Mouse (Mus musculus) myocyte (in vitro differentiated cells): ENCODE results near the gene Fez2. TPM values are rescaled to one million over a fixed set of nuclear protein-coding genes. Genes with fewer than 3 reads are reported as not detected.

Source experiments
- H3K27me3 ChIP-seq: one replicate; pipeline ENCODE4 v1.6.1; 2011; ENCODE audit not compliant: control insufficient read depth, insufficient read depth, insufficient read length
- H3K36me3 ChIP-seq: one replicate; pipeline ENCODE4 v1.6.1; 2011; ENCODE audit not compliant: control insufficient read depth, insufficient read depth
- H3K4me2 ChIP-seq: one replicate; pipeline ENCODE4 v1.6.1; 2011; ENCODE audit warnings: low read depth, control low read depth
- H3K4me3 ChIP-seq: one replicate; pipeline ENCODE4 v1.5.1; 2011; ENCODE audit warnings: mild to moderate bottlenecking, control low read depth, moderate library complexity
- H3K79me2 ChIP-seq: one replicate; pipeline ENCODE4 v1.6.1; 2011; ENCODE audit not compliant: control insufficient read depth, insufficient read depth
- H3ac ChIP-seq: one replicate; pipeline ENCODE4 v1.6.1; 2011; ENCODE audit not compliant: control insufficient read depth, insufficient read length
- CEBPB ChIP-seq: IDR thresholded peaks from 2 replicates; pipeline ENCODE4 v1.6.1; 2011; ENCODE audit warnings: mild to moderate bottlenecking, moderate library complexity; ENCODE audit not compliant: poor library complexity, insufficient read depth, severe bottlenecking
- E2F4 ChIP-seq: IDR thresholded peaks from one replicate; pipeline ENCODE4 v1.6.1; 2011; ENCODE audit warnings: mild to moderate bottlenecking, control low read depth, moderate library complexity; ENCODE audit not compliant: insufficient read depth
- MAX ChIP-seq: IDR thresholded peaks from one replicate; pipeline ENCODE4 v1.6.1; 2011; ENCODE audit warnings: low read depth, mild to moderate bottlenecking, control low read depth
- MYOD1 ChIP-seq, 3 experiments: IDR thresholded peaks; one replicate each; pipeline ENCODE4 v1.6.1; 2011; ENCODE audit warnings: control low read depth in 2 of 3, low read depth in 2 of 3, mild to moderate bottlenecking in 2 of 3, moderate library complexity in 1 of 3; ENCODE audit not compliant: insufficient read length in 2 of 3, control insufficient read depth in 1 of 3
- MYOG ChIP-seq, 3 experiments: IDR thresholded peaks; one replicate each; pipeline ENCODE4 v1.6.1; 2011; ENCODE audit warnings: control low read depth in 2 of 3, low read depth in 2 of 3, mild to moderate bottlenecking in 2 of 3; ENCODE audit not compliant: insufficient read length in 2 of 3, control insufficient read depth in 1 of 3, insufficient read depth in 1 of 3
- POLR2A ChIP-seq: IDR thresholded peaks from one replicate; pipeline ENCODE4 v1.6.1; 2011; ENCODE audit warnings: low read depth, mild to moderate bottlenecking, control low read depth, moderate library complexity; ENCODE audit not compliant: insufficient read length
- POLR2AphosphoS2 ChIP-seq: IDR thresholded peaks from one replicate; pipeline ENCODE4 v1.6.1; 2011; ENCODE audit warnings: low read depth, control low read depth; ENCODE audit not compliant: insufficient read length
- REST ChIP-seq: IDR thresholded peaks from one replicate; pipeline ENCODE4 v1.6.1; 2011; ENCODE audit warnings: mild to moderate bottlenecking, control low read depth, moderate library complexity; ENCODE audit not compliant: insufficient read depth, insufficient read length
- SRF ChIP-seq: IDR thresholded peaks from one replicate; pipeline ENCODE4 v1.6.1; 2011; ENCODE audit warnings: low read depth; ENCODE audit not compliant: control insufficient read depth, insufficient read length
- TCF12 ChIP-seq: IDR thresholded peaks from one replicate; pipeline ENCODE4 v1.6.1; 2011; ENCODE audit warnings: mild to moderate bottlenecking, control low read depth; ENCODE audit not compliant: poor library complexity, insufficient read depth, severe bottlenecking
- TCF3 ChIP-seq: IDR thresholded peaks from one replicate; pipeline ENCODE4 v1.6.1; 2011; ENCODE audit warnings: low read depth, control low read depth; ENCODE audit not compliant: insufficient read length
- USF1 ChIP-seq: IDR thresholded peaks from one replicate; pipeline ENCODE4 v1.6.1; 2011; ENCODE audit warnings: low read depth, mild to moderate bottlenecking, control low read depth, moderate library complexity
- polyA plus RNA-seq: library from polyadenylated mRNA; unstranded; fragments of >200 nt; fragmentation: generic; extraction: Trizol; gene quantifications from one replicate; pipeline ENCODE4 v1.2.1, GENCODE M21; 2012; ENCODE audit warnings: missing spikeins

Fez2 gene
- polyA plus RNA-seq, 1 experiment = 19.0 TPM

DNA sequence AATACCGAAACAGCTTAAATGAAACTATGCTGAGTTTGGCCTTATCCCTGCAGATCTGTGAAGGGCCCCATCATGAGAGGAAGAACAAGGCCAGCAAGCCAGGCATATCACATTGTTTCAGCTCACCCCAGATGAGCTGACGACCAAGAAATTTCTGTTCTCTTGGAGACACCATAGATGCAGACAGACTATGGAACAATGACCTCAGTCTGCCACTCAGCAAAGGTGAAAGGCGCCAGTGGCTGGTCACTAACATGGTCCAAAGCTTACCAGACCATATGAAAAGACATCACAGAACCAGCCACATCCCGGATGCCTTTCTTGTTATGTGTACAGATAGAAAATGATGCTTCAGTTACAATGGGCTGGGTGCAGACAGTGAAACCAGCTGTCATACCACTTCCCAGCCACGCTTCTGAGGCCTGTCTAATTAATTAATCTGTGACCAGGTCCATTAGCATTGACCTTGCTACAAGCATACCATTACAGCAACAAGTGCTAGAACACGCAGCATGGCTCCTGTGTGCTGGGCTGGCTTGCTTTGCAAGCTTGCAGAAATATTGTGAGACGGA, 92.1 kb downstream of the Fez2 start:
- Histone ChIP-seq H3K79me2 (no peaks in the 10 kb centered on the region), H3ac (no peak overlapping the region), H3K4me3 (no peak overlapping the region), H3K4me2 (no peak overlapping the region), H3K36me3 (no peaks in the 10 kb centered on the region), H3K27me3 (no peaks in the 10 kb centered on the region)
- TF ChIP-seq E2F4 = no peak
- TF ChIP-seq POLR2AphosphoS2 = no peak
- TF ChIP-seq MYOG (IDR thresholded peaks at IDR 0.05; ENCODE audit: control insufficient read depth in 1 of 3, insufficient read depth in 1 of 3, insufficient read length in 2 of 3, low read depth in 2 of 3) = no peak
- no peak for TF ChIP-seq REST
- no peak for TF ChIP-seq MYOD1 (IDR thresholded peaks at IDR 0.05; ENCODE audit: control insufficient read depth in 1 of 3, insufficient read length in 2 of 3, low read depth in 2 of 3)
- no peak for TF ChIP-seq TCF12
- TF ChIP-seq POLR2A = no peak

DNA sequence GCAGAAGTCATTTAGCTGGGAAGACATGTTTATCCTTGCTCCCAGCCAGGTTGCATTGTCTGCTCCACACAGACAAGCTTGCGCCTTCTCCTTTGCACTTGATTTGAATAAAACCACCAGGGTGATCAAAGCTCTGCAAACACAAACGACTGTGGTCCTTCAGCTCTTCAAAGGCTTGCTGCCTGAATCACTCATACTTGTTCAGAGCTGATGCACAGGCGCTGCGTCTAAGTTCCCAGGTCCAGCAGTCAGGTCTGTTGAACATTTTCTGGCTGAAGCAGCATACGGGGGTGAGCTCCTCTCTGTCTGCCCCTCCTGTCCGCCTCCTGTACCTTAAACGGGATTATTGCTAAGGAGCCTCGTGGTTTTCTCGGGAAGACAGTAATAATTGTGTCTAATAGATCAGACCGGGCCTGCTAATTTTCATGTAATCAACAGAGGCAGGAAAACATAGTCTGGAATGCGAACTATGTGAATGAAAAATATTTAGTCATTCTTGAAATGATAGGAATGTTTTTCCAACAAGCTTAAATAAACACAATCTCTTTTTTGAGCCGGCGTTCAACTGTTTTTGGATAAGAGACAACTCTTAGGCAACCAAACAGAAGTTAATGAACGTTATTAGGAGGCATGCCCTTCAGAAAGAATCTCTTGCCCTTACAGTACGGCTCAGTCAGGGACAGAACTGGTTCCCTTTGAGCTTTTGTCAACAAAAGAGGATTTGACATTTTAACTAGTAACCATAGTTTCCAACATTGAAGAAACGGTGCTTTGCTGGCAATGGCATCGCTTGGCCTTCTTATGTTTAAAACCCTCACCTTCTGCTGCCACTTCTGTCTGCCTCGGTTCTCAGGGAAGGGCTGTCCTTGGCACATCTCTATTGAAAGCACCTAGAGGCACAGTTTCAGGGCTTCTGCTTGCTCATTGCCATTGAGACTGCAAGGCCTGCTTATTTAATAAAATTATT, 95.3 kb downstream of the Fez2 start:
- Histone ChIP-seq H3K27me3 (no peaks in the 10 kb centered on the region), H3K79me2 (no peaks in the 10 kb centered on the region), H3K4me3 (no peak overlapping the region), H3K4me2 (peak overlapping the region; percentile 51), H3K36me3 (no peaks in the 10 kb centered on the region), H3ac (no peak overlapping the region)
- no peak for TF ChIP-seq POLR2A
- TF ChIP-seq MAX = no peak
- TF ChIP-seq SRF = no peak
- TF ChIP-seq MYOD1 (IDR thresholded peaks at IDR 0.05; ENCODE audit: control insufficient read depth in 1 of 3, insufficient read length in 2 of 3, low read depth in 2 of 3) = no peak
- no peak for TF ChIP-seq E2F4
- no peak for TF ChIP-seq REST
- TF ChIP-seq USF1 = no peak
- no peak for TF ChIP-seq POLR2AphosphoS2
- no peak for TF ChIP-seq MYOG (IDR thresholded peaks at IDR 0.05; ENCODE audit: control insufficient read depth in 1 of 3, insufficient read depth in 1 of 3, insufficient read length in 2 of 3, low read depth in 2 of 3)
- no peak for TF ChIP-seq TCF12
- no peak for TF ChIP-seq CEBPB
- no peak for TF ChIP-seq TCF3

DNA sequence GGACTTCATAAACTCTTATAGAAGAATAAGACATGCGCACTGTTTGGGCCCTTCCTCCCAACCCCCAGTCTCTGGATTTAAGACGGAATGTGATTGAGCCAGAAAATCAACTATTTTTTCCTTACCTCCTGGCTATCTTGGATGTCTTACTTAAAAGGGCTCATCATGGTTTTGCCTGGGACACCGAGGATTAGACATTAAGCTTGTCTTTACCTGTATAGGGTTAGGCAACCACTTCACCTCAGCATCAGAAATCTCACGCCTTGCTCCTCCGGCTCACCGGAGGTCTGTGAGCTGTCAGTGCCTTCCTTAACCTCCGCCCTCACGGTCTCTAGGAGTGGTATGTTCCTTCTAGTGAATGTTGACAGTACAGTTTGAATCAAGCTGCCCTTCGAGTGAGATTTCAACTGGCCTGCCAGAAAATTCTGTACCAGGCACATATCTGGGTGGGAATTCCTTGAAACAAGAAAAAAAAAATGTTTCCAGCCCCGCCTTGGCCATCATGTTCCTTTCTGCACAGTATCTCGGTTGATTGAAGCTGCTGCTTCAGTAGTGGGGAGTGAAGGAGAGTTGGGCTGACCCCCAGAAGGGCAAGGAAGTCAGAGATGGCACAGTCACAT, 96.6 kb downstream of the Fez2 start:
- H3K4me3 ChIP-seq = no peak overlapping the region
- H3K27me3 ChIP-seq = no peaks in the 10 kb centered on the region
- no peaks in the 10 kb centered on the region for H3K79me2 ChIP-seq
- H3K4me2 ChIP-seq = no peak overlapping the region
- H3ac ChIP-seq = no peak overlapping the region
- TF ChIP-seq MAX (no peak), TCF12 (no peak), SRF (no peak), MYOG (IDR thresholded peaks at IDR 0.05; ENCODE audit: control insufficient read depth in 1 of 3, insufficient read depth in 1 of 3, insufficient read length in 2 of 3, low read depth in 2 of 3) (no peak), TCF3 (no peak), CEBPB (no peak), USF1 (no peak), MYOD1 (IDR thresholded peaks at IDR 0.05; ENCODE audit: control insufficient read depth in 1 of 3, insufficient read length in 2 of 3, low read depth in 2 of 3) (no peak), POLR2A (no peak), REST (no peak), POLR2AphosphoS2 (no peak), E2F4 (no peak)
- no peaks in the 10 kb centered on the region for H3K36me3 ChIP-seq

Other genes with a start within 250 kb of the Fez2 start
- gene Crim1, start 217.9 kb downstream of the Fez2 start, polyA plus RNA-seq = 1.1 TPM
- not detected for gene Vit, start 89.9 kb upstream of the Fez2 start, polyA plus RNA-seq